Mouse (Mus musculus) heart, postnatal 0 days (tissue): ENCODE measurements around the gene Selenoo.

Experiments used
- CTCF ChIP-seq: IDR thresholded peaks from 2 replicates; pipeline ENCODE4 v1.5.1; 2016; ENCODE audit warnings: antibody characterized with exemption, control low read depth, low read depth
- EP300 ChIP-seq: IDR thresholded peaks from 2 replicates; pipeline ENCODE4 v1.6.1; 2016; ENCODE audit warnings: antibody characterized with exemption, low read depth

DNA sequence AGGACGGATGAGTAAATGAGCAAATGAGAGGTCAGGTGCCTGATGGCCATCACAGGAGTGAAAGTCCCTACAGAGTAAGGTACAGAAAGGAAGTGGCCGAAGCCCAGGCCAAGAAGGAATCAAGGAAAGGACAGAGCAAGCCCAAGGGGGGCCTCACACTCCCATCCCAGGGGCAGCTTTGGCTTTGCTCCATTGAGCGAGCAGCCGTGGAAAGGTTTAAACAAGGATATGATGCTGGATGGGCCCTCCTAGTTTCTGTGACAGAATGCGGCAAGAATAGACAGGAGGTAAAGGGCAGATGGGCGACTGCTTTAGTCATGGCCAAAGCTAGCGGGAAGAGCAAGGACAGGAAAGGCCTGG lies 49.1 kb downstream of the Selenoo start:
- TF ChIP-seq EP300 (no peak), CTCF (no peak)
